Mouse (Mus musculus) kidney, embryonic 16.5 days (tissue): ENCODE measurements around the gene Srgap3. TPM values are rescaled to one million over a fixed set of nuclear protein-coding genes. Genes with fewer than 3 reads are reported as not detected.

Source experiments
- ATAC-seq: fragments of 200-750 bp; cut with Nextera tagmentation; 2 replicates; pipeline ENCODE4 v1.8.0; 2017; ENCODE audit warnings: moderate TSS enrichment; ENCODE audit not compliant: low FRiP score, low TSS enrichment
- H3K27ac ChIP-seq: fragments of 300-500 bp; sonication (generic); 2 replicates; pipeline ENCODE4 v1.5.1; 2014; ENCODE audit warnings: low read length
- H3K27me3 ChIP-seq: fragments of 300-500 bp; sonication (generic); 2 replicates; pipeline ENCODE4 v1.6.1; 2014; ENCODE audit warnings: low read length, control low read depth, mixed read lengths; ENCODE audit not compliant: insufficient read depth
- H3K36me3 ChIP-seq: fragments of 300-500 bp; sonication (generic); 2 replicates; pipeline ENCODE4 v1.6.1; 2014; ENCODE audit warnings: low read length, control low read depth, mixed read lengths; ENCODE audit not compliant: insufficient read depth
- H3K4me1 ChIP-seq: fragments of 300-500 bp; sonication (generic); 2 replicates; pipeline ENCODE4 v1.6.1; 2014; ENCODE audit warnings: low read length, control low read depth, mixed read lengths; ENCODE audit not compliant: insufficient read depth
- H3K4me2 ChIP-seq: fragments of 300-500 bp; sonication (generic); replicated peaks from 2 replicates; pipeline ENCODE4 v1.6.1; 2014; ENCODE audit warnings: low read depth, low read length
- H3K4me3 ChIP-seq: fragments of 300-500 bp; sonication (generic); 2 replicates; pipeline ENCODE4 v1.5.1; 2014; ENCODE audit warnings: mild to moderate bottlenecking, low read length
- H3K9ac ChIP-seq: fragments of 300-500 bp; sonication (generic); replicated peaks from 2 replicates; pipeline ENCODE4 v1.6.1; 2014; ENCODE audit warnings: low read length
- H3K9me3 ChIP-seq: fragments of 300-500 bp; sonication (generic); 2 replicates; pipeline ENCODE4 v1.6.1; 2016; ENCODE audit warnings: low read length, control low read depth
- WGBS: fragments of 180-500 bp; shearing (Covaris S2); extraction: QIAGEN DNeasy Blood & Tissue Kit; methylation state at CpG from one replicate; pipeline ENCODE4 v1.1.7; 2014; 5-methylcytosine and 5-hydroxymethylcytosine counted together
- polyA plus RNA-seq: library from polyadenylated mRNA; unstranded; fragments of >200 nt; fragmentation: Nextera tagmentation; extraction: Ambion mirVana; gene quantifications from 2 replicates; pipeline ENCODE4 v1.2.1, GENCODE M21; 2015

Srgap3 gene
- polyA plus RNA-seq, 1 experiment from 2014 or later: 3.9 TPM

GRCm38 (mm10) chr6:112833763-112834162 is 113.3 kb downstream of the Srgap3 start:
- peak; percentile 56 for ATAC-seq
- H3K9ac ChIP-seq: no peak overlapping the region
- WGBS: 33% methylated on average over 6 of the region's 6 CpGs
- no peak overlapping the region for H3K4me2 ChIP-seq
- no peaks in the 10 kb centered on the region for H3K9me3 ChIP-seq
- H3K4me1 ChIP-seq: 0 out of 2 replicates have a peak, but pooled peaks cover 3% of the 10 kb centered on the region
- H3K27ac ChIP-seq: no peak overlapping the region
- no peaks in the 10 kb centered on the region for H3K27me3 ChIP-seq
- H3K4me3 ChIP-seq: no peak overlapping the region
- H3K36me3 ChIP-seq: no peaks in the 10 kb centered on the region

DNA sequence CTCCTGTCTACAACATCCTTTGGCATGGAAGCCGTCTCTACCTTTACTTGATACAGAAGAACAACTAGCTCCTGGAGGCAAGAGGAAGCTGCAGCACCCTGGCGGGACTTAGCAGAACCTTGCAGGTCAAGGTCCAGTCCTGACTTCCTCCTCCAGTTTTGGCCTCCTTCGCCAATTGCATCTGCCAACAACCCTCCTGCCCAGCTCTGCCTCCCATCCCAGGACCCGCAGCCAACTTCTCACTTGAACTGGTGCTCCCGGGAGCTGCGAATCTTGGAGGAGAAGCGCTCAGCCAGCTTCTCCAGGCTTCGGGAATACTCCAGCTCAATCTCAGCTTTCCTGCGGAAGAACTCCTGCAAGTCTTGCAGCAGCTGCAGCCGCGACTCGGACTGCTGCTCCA is 117.9 kb downstream of the Srgap3 start:
- 67% methylated on average over 12 of the region's 12 CpGs for WGBS
- Histone ChIP-seq H3K4me3 (no peak overlapping the region), H3K27me3 (no peaks in the 10 kb centered on the region), H3K36me3 (no peaks in the 10 kb centered on the region), H3K27ac (no peak overlapping the region), H3K4me1 (0 out of 2 replicates have a peak, but pooled peaks cover 3% of the 10 kb centered on the region), H3K4me2 (no peak overlapping the region), H3K9ac (no peak overlapping the region), H3K9me3 (no peaks in the 10 kb centered on the region)
- no peak for ATAC-seq

- H3K9ac ChIP-seq: no peak overlapping the region
- H3K36me3 ChIP-seq: no peaks in the 10 kb centered on the region
- WGBS: 84% methylated on average over 5 of the region's 5 CpGs
Observed at GRCm38 (mm10) chr6:112828420-112828819, 118.6 kb downstream of the Srgap3 start.

GRCm38 (mm10) chr6:112825657-112826056 is 121.4 kb downstream of the Srgap3 start:
- H3K36me3 ChIP-seq: no peaks in the 10 kb centered on the region
- H3K4me3 ChIP-seq: no peak overlapping the region
- no peak for ATAC-seq
- no peaks in the 10 kb centered on the region for H3K9me3 ChIP-seq
- H3K4me2 ChIP-seq: no peak overlapping the region
- no peak overlapping the region for H3K27ac ChIP-seq
- no peaks in the 10 kb centered on the region for H3K27me3 ChIP-seq
- WGBS: 92% methylated on average over 6 of the region's 6 CpGs
- H3K9ac ChIP-seq: no peak overlapping the region
- no peaks in the 10 kb centered on the region for H3K4me1 ChIP-seq

More at GRCm38 (mm10) chr6:112828420-112828819, 118.6 kb downstream of the Srgap3 start:
- H3K27me3 ChIP-seq: no peaks in the 10 kb centered on the region
- no peak overlapping the region for H3K27ac ChIP-seq
- no peak overlapping the region for H3K4me3 ChIP-seq
- H3K4me1 ChIP-seq: no peaks in the 10 kb centered on the region
- H3K4me2 ChIP-seq: no peak overlapping the region
- H3K9me3 ChIP-seq: no peaks in the 10 kb centered on the region
- ATAC-seq: no peak

GRCm38 (mm10) chr6:112823096-112823495 is 124.0 kb downstream of the Srgap3 start:
- Histone ChIP-seq H3K4me1 (no peaks in the 10 kb centered on the region), H3K27me3 (no peaks in the 10 kb centered on the region), H3K27ac (no peak overlapping the region), H3K4me3 (no peak overlapping the region), H3K36me3 (no peaks in the 10 kb centered on the region), H3K4me2 (no peak overlapping the region), H3K9ac (no peak overlapping the region), H3K9me3 (no peaks in the 10 kb centered on the region)
- no peak for ATAC-seq
- WGBS: 90% methylated on average over 6 of the region's 6 CpGs

- Histone ChIP-seq H3K27ac (no peak overlapping the region), H3K27me3 (no peaks in the 10 kb centered on the region), H3K4me2 (no peak overlapping the region), H3K9ac (no peak overlapping the region), H3K36me3 (no peaks in the 10 kb centered on the region), H3K9me3 (no peaks in the 10 kb centered on the region), H3K4me1 (no peaks in the 10 kb centered on the region), H3K4me3 (no peak overlapping the region)
- no peak for ATAC-seq
- WGBS: 67% methylated on average over 8 of the region's 8 CpGs
Observed at GRCm38 (mm10) chr6:112820298-112820992, 126.6 kb downstream of the Srgap3 start.

DNA sequence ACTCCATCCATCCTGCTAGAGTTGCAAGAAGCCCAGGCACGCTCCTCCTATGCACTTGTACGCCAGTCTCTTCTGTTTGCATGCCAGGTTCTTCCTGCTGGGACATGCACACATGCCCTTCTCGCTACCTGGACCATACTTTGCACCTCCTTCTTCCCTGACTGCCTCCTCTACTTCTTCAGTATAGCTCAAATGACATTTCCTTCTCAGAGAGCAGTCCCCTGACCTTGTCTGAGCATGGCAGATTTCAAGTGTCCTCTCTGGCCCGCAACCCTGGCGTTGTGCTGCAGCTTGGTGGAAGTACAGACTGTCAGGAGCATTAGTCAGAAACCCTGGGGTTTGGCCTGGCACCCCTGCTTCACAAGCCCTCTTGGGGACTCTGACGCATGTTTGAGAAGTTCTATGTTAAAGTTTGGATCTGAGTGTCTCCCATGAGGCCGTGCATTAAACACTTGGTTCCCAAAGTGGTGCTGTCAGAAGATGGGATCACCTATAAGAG is 128.6 kb downstream of the Srgap3 start:
- ATAC-seq: no peak
- Histone ChIP-seq H3K4me1 (peaks cover 4% of the 10 kb centered on the region; the same call in 1 of the 2 replicates), H3K27me3 (no peaks in the 10 kb centered on the region), H3K4me3 (no peak overlapping the region), H3K27ac (no peak overlapping the region), H3K9me3 (no peaks in the 10 kb centered on the region), H3K9ac (no peak overlapping the region), H3K4me2 (no peak overlapping the region), H3K36me3 (no peaks in the 10 kb centered on the region)
- WGBS: 89% methylated on average over 7 of the region's 7 CpGs

- H3K9ac ChIP-seq: no peak overlapping the region
- no peaks in the 10 kb centered on the region for H3K27me3 ChIP-seq
- no peaks in the 10 kb centered on the region for H3K9me3 ChIP-seq
- no peak overlapping the region for H3K4me3 ChIP-seq
- H3K4me2 ChIP-seq: no peak overlapping the region
- peaks cover 4% of the 10 kb centered on the region; the same call in 1 of the 2 replicates for H3K4me1 ChIP-seq
- H3K27ac ChIP-seq: no peak overlapping the region
- no peak for ATAC-seq
- WGBS: 79% methylated on average over 6 of the region's 6 CpGs
- H3K36me3 ChIP-seq: no peaks in the 10 kb centered on the region
Observed at GRCm38 (mm10) chr6:112815604-112816003, 131.5 kb downstream of the Srgap3 start.

- H3K9me3 ChIP-seq: no peaks in the 10 kb centered on the region
- H3K4me2 ChIP-seq: no peak overlapping the region
- H3K4me3 ChIP-seq: no peak overlapping the region
- peak; percentile 68 for ATAC-seq
- H3K27me3 ChIP-seq: no peaks in the 10 kb centered on the region
- peaks cover 4% of the 10 kb centered on the region; the same call in 1 of the 2 replicates for H3K4me1 ChIP-seq
- H3K36me3 ChIP-seq: no peaks in the 10 kb centered on the region
- 24% methylated on average over 5 of the region's 5 CpGs for WGBS
- no peak overlapping the region for H3K27ac ChIP-seq
- no peak overlapping the region for H3K9ac ChIP-seq
Observed at GRCm38 (mm10) chr6:112814525-112815086, 132.5 kb downstream of the Srgap3 start.

DNA sequence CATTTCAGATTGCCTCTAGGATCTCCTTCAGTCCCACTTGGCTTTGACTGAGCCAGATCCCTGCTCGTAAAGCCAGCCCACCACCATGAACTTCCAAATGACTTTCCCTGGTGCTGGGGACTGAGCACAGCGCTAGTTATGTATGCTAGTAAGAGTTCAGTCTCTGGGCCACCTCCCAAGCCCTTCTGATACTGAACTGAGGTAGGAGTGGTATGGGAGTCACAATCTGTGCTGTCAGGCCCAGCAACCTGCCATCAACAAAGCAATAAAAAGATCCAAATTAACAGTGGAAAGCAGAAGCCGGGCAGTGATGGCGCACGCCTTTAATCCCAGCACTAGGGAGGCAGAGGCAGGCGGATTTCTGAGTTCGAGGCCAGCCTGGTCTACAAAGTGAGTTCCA is 134.2 kb downstream of the Srgap3 start:
- H3K4me3 ChIP-seq: no peak overlapping the region
- no peak overlapping the region for H3K9ac ChIP-seq
- peaks cover 7% of the 10 kb centered on the region; the same call in 1 of the 2 replicates for H3K4me1 ChIP-seq
- ATAC-seq: no peak
- H3K9me3 ChIP-seq: no peaks in the 10 kb centered on the region
- H3K27me3 ChIP-seq: no peaks in the 10 kb centered on the region
- H3K27ac ChIP-seq: no peak overlapping the region
- no peaks in the 10 kb centered on the region for H3K36me3 ChIP-seq
- no peak overlapping the region for H3K4me2 ChIP-seq
- 92% methylated on average over 6 of the region's 7 CpGs for WGBS
